Mouse (Mus musculus): ENCODE data around the gene Coro1b. TPM values are rescaled to one million over a fixed set of nuclear protein-coding genes. Genes with fewer than 3 reads are reported as not detected.
A peak's percentile ranks its signal among the peaks of the same experiment; 100 is the strongest.

The Coro1b gene
- polyA plus RNA-seq, 1 experiment from 2014 or later = 125 TPM

DNA sequence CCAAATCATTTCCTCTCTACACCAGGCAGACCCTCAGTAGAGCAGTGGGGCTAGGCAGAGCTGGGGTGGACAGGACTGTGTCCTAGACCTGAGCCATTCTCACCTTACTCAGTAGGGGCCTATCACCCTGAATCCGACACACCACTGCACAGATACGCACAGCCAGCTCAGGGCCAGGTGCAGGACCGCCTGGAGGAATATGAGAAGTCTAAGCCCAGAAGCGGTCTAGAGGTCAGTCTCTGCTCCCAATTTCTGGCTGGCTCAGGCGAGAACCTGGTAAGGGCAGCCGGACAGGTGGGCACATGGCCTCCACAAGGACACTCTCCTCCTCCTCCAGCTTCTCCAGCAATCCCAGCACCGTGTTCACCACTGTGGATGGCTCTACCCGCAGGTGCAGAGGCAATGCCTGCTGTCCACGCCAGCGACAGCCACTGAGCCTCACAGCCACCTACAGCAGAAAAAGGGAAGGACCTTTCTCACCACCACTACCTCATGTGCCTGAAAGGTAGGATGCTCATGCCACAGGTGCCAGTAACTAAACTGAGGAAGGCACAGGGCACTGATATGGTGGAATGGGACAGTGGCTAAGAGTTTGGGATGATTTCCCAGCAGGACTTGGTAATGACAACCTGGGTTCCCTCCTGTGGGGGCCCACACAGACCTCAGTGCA, 22.4 kb downstream of the Coro1b start:
- WGBS = 91% methylated on average over 10 of the region's 10 CpGs
- Histone ChIP-seq H3K36me3 (replicated peaks) (no peaks in the 10 kb centered on the region), H3K9ac (no peak overlapping the region), H3K4me2 (no peak overlapping the region), H3K9me3 (no peaks in the 10 kb centered on the region), H3K4me1 (peaks cover 18% of the 10 kb centered on the region), H3K27me3 (0 out of 2 replicates have a peak, but pooled peaks cover 5% of the 10 kb centered on the region), H3K27ac (no peak overlapping the region), H3K4me3 (replicated peaks) (no peak overlapping the region)
- no peak for ATAC-seq (ENCODE audit: low FRiP score)

- ATAC-seq (ENCODE audit: low FRiP score) = no peak
- Histone ChIP-seq H3K9me3 (no peaks in the 10 kb centered on the region), H3K4me1 (peaks cover 18% of the 10 kb centered on the region), H3K4me3 (replicated peaks) (no peak overlapping the region), H3K27me3 (0 out of 2 replicates have a peak, but pooled peaks cover 6% of the 10 kb centered on the region), H3K9ac (no peak overlapping the region), H3K27ac (no peak overlapping the region), H3K4me2 (no peak overlapping the region), H3K36me3 (replicated peaks) (no peaks in the 10 kb centered on the region)
- 73% methylated on average over 13 of the region's 13 CpGs for WGBS
These were observed 23.2 kb downstream of the Coro1b start for GRCm38 (mm10) chr19:4171393-4172290.

GRCm38 (mm10) chr19:4172925-4173324, 24.5 kb downstream of the Coro1b start:
- 0 out of 2 replicates have a peak overlapping the region, but pooled peaks have one; percentile 4 for H3K9ac ChIP-seq
- H3K4me3 ChIP-seq (replicated peaks) = no peak overlapping the region
- peaks cover 12% of the 10 kb centered on the region; the same call in 1 of the 2 replicates for H3K27me3 ChIP-seq
- WGBS = 61% methylated on average over 11 of the region's 11 CpGs
- no peak overlapping the region for H3K4me2 ChIP-seq
- ATAC-seq (ENCODE audit: low FRiP score) = no peak
- H3K4me1 ChIP-seq = peaks cover 18% of the 10 kb centered on the region
- H3K27ac ChIP-seq = no peak overlapping the region
- no peaks in the 10 kb centered on the region for H3K9me3 ChIP-seq
- H3K36me3 ChIP-seq (replicated peaks) = no peaks in the 10 kb centered on the region

DNA sequence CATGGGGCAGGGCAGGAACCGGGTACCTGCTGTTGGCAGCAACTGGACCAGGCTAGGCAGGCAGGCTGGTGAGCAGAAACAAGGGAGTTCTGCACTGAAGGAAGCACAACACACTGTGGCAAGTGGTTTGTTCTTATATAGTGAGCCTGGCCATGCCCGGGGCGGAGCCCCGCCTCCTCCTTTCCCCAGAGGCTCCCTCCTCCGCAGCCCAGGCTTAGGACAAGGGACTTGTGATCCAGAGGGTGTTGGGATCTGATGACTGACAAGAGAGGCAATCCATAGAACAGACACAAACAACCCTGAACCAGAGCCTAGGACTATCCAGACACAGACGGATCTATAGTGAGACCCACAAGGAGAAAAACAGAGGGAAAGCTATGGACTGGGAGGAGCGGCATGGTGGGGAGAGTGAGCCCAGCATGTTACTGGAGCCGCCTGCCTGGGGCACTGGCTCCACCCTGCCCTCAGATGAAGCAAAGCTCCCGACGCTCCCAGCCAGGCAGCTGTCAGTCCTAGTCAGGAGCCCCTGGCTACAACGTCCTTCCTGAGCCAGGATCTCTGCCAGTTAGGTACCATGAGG, 27.0 kb downstream of the Coro1b start, which contains the start of gene Carns1:
Gene Carns1, minus strand, starts transcription at position 112 of the 580 bp plus-strand sequence.
- 0 out of 2 replicates have a peak within 1 kb of the TSS, but pooled peaks have one; percentile 0 for H3K4me3 ChIP-seq (replicated peaks)
- H3K9me3 ChIP-seq = no peaks in the 10 kb centered on the region
- peak within 1 kb of the TSS; percentile 40 for H3K4me2 ChIP-seq
- no peaks in the 10 kb centered on the region for H3K36me3 ChIP-seq (replicated peaks)
- peaks cover 12% of the 10 kb centered on the region; the same call in 1 of the 2 replicates for H3K27me3 ChIP-seq
- H3K27ac ChIP-seq = no peak within 1 kb of the TSS
- 3% methylated on average over 11 of the region's 11 CpGs for WGBS
- H3K9ac ChIP-seq = peak within 1 kb of the TSS; percentile 45
- peaks cover 10% of the 10 kb centered on the region for H3K4me1 ChIP-seq
- peak; percentile 65; the same call in 1 of the 2 replicates for ATAC-seq (ENCODE audit: low FRiP score)

- ATAC-seq (ENCODE audit: low FRiP score) = no peak
- Histone ChIP-seq H3K4me1 (peaks cover 11% of the 10 kb centered on the region), H3K27ac (no peak overlapping the region), H3K4me2 (no peak overlapping the region), H3K9me3 (no peaks in the 10 kb centered on the region), H3K27me3 (peaks cover 7% of the 10 kb centered on the region; the same call in 1 of the 2 replicates), H3K9ac (no peak overlapping the region), H3K36me3 (replicated peaks) (no peaks in the 10 kb centered on the region), H3K4me3 (replicated peaks) (no peak overlapping the region)
- WGBS = 84% methylated on average over 7 of the region's 7 CpGs
These were observed 32.0 kb downstream of the Coro1b start for GRCm38 (mm10) chr19:4180411-4180810.

GRCm38 (mm10) chr19:4181892-4182291, 33.5 kb downstream of the Coro1b start:
- Histone ChIP-seq H3K27ac (no peak overlapping the region), H3K4me2 (no peak overlapping the region), H3K4me1 (peaks cover 6% of the 10 kb centered on the region), H3K9ac (no peak overlapping the region), H3K27me3 (peaks cover 3% of the 10 kb centered on the region; the same call in 1 of the 2 replicates), H3K36me3 (replicated peaks) (no peaks in the 10 kb centered on the region), H3K9me3 (no peaks in the 10 kb centered on the region), H3K4me3 (replicated peaks) (no peak overlapping the region)
- 48% methylated on average over 3 of the region's 3 CpGs for WGBS
- ATAC-seq (ENCODE audit: low FRiP score) = no peak

GRCm38 (mm10) chr19:4183689-4184088, 35.3 kb downstream of the Coro1b start:
- Histone ChIP-seq H3K27ac (no peak overlapping the region), H3K4me3 (replicated peaks) (no peak overlapping the region), H3K9ac (no peak overlapping the region), H3K4me1 (peaks cover 6% of the 10 kb centered on the region), H3K9me3 (no peaks in the 10 kb centered on the region), H3K36me3 (replicated peaks) (no peaks in the 10 kb centered on the region), H3K4me2 (no peak overlapping the region), H3K27me3 (no peaks in the 10 kb centered on the region)
- no peak for ATAC-seq (ENCODE audit: low FRiP score)
- WGBS = 69% methylated on average over 2 of the region's 2 CpGs

- no peak for ATAC-seq (ENCODE audit: low FRiP score)
- H3K9me3 ChIP-seq = no peaks in the 10 kb centered on the region
- no peak overlapping the region for H3K9ac ChIP-seq
- peaks cover 6% of the 10 kb centered on the region for H3K4me1 ChIP-seq
- no peaks in the 10 kb centered on the region for H3K27me3 ChIP-seq
- WGBS = 69% methylated on average over 15 of the region's 15 CpGs
- H3K27ac ChIP-seq = no peak overlapping the region
- H3K36me3 ChIP-seq (replicated peaks) = no peaks in the 10 kb centered on the region
- no peak overlapping the region for H3K4me3 ChIP-seq (replicated peaks)
- no peak overlapping the region for H3K4me2 ChIP-seq
These were observed 36.9 kb downstream of the Coro1b start for GRCm38 (mm10) chr19:4184976-4185975.

GRCm38 (mm10) chr19:4187303-4187702, 38.9 kb downstream of the Coro1b start:
- Histone ChIP-seq H3K4me2 (no peak overlapping the region), H3K4me3 (replicated peaks) (no peak overlapping the region), H3K9me3 (no peaks in the 10 kb centered on the region), H3K4me1 (peaks cover 5% of the 10 kb centered on the region; the same call in 1 of the 2 replicates), H3K27ac (no peak overlapping the region), H3K9ac (no peak overlapping the region), H3K36me3 (replicated peaks) (no peaks in the 10 kb centered on the region), H3K27me3 (no peaks in the 10 kb centered on the region)
- no peak for ATAC-seq (ENCODE audit: low FRiP score)
- 71% methylated on average over 3 of the region's 3 CpGs for WGBS

DNA sequence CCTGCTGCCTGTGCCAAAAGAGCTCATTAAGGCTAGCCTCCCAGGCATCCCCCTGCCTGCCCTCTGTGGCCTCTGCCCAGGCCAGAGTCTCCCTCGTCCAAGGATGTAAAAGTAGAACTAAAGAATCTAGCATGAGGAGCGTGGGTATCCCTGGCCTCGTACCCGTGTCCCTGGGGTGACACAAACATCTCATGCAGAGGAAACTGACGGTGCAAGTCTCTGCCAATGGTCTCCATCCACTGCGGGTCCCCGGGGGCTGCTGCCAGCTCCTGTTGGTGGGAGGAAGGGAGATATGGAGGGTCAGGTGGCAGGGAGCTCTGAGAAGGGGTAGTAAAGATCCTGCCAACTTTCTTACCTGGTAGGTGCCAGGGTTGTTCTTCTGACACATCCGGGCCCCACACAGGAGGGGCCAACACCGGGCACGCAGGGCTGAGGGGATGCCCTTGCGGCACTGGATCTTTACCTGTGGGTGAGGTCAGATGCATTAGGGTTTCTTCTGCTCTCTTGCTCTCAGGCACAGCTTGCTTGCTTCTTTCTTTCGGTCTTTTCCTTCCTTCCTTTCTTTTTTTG, 40.7 kb downstream of the Coro1b start:
- H3K4me3 ChIP-seq (replicated peaks) = no peak overlapping the region
- H3K27ac ChIP-seq = no peak overlapping the region
- no peak overlapping the region for H3K4me2 ChIP-seq
- H3K9ac ChIP-seq = no peak overlapping the region
- H3K4me1 ChIP-seq = peaks cover 21% of the 10 kb centered on the region
- ATAC-seq (ENCODE audit: low FRiP score) = no peak
- peaks cover 11% of the 10 kb centered on the region for H3K36me3 ChIP-seq (replicated peaks)
- 88% methylated on average over 12 of the region's 12 CpGs for WGBS
- H3K9me3 ChIP-seq = no peaks in the 10 kb centered on the region
- H3K27me3 ChIP-seq = no peaks in the 10 kb centered on the region

DNA sequence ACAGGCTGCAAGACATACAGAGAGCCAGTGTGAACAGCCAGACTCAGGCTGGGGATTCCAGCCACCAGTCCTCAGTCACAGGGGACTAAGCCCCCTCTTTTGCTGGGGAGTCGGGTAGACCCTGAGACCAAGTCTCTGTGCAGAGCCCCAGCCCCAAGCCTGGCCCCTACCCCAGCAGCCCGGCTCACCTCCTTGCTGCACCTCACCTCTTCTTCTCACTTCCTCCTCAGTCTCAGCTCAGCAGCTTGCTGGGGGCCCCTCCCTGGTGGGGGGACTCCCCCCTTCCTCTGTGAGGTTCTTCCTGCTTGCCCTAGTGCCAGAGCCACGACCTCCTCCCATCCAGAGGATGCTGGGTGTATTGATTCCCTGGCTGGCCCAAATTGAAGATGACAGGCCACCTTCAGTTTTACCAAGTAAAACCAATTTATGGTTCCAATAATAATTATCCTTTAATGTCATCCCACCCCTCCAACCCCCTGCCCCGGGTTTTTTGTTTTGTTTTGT, 42.5 kb downstream of the Coro1b start, which contains the start of gene Tbc1d10c:
Gene Tbc1d10c, minus strand, starts transcription at position 454 of the 504 bp plus-strand sequence.
- no peaks in the 10 kb centered on the region for H3K27me3 ChIP-seq
- WGBS = 65% methylated on average over 4 of the region's 4 CpGs
- no peak for ATAC-seq (ENCODE audit: low FRiP score)
- peak within 1 kb of the TSS; percentile 91 for H3K27ac ChIP-seq
- peak within 1 kb of the TSS; percentile 93 for H3K4me2 ChIP-seq
- H3K4me1 ChIP-seq = peaks cover 29% of the 10 kb centered on the region
- peaks cover 29% of the 10 kb centered on the region for H3K36me3 ChIP-seq (replicated peaks)
- H3K9ac ChIP-seq = peak within 1 kb of the TSS; percentile 98
- H3K4me3 ChIP-seq (replicated peaks) = peak within 1 kb of the TSS; percentile 98
- H3K9me3 ChIP-seq = no peaks in the 10 kb centered on the region
